Mouse (Mus musculus): ENCODE results near the gene Dkk3. TPM values are rescaled to one million over a fixed set of nuclear protein-coding genes. Genes with fewer than 3 reads are reported as not detected.
A peak's percentile ranks its signal among the peaks of the same experiment; 100 is the strongest.

Gene Dkk3
- 10 to 100 TPM; 19.0 to 20.1 TPM for total RNA-seq (2021)
- long read RNA-seq, experiment 1, transcript Dkk3-201 (8 exons, 3,359 nt), result major isoform, 7 of 32 reads
- long read RNA-seq, experiment 1, partial matches to known transcripts, result 16 of 32 reads
- long read RNA-seq, experiment 1, other reads (novel, unspliced or antisense), result 9 of 32 reads
- long read RNA-seq, experiment 2, transcript Dkk3-201 (8 exons, 3,359 nt), result major isoform, 8 of 43 reads
- long read RNA-seq, experiment 2, partial matches to known transcripts, result 20 of 43 reads
- long read RNA-seq, experiment 2, other reads (novel, unspliced or antisense), result 15 of 43 reads

DNA sequence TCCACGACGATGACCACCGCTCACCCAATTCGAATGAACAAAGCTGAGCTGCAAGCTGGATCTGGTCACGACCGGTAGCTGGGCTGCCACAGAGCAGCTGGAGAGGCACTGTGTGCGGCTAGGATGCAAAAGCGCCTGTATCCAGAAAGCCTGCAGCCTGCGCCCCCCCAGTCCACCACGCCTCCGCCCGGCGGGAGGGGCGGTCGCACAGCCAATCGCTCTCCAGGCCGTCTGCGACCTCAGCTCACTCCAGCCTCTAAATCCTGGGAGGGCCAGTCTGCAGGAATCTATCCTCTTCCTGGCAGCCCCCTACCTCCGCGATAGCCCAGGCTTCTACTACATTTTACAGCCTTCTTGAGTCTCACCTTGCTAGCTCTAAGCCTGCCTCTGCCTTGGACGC lies at the start of gene Dkk3:
Dkk3 (minus strand) TSS at position 116 of the 400 bp plus-strand sequence.
- DNase-seq (ENCODE audit: low spot score in 2 of 2), result no peak

DNA sequence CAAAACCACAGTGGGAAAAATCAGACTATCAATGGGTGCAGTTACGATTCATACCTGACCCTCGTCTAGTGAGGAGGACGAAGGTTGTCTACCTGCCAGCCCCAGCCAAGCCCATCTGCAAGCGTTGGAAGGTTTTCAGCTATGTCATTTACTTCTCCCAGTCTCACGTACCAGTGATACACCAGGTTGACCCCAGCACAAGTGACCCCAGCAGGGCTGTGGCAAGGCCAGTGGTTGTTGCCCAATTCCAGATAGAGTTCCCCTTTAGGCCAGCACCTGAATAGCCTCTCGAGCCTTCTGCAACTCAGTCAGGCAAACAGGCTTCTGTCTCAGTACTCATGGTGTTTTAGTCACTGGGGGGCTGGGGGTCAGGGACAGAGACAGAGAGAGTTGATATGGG lies 48.9 kb upstream of the Dkk3 start:
- DNase-seq (ENCODE audit: low spot score in 2 of 2), result no peak

DNA sequence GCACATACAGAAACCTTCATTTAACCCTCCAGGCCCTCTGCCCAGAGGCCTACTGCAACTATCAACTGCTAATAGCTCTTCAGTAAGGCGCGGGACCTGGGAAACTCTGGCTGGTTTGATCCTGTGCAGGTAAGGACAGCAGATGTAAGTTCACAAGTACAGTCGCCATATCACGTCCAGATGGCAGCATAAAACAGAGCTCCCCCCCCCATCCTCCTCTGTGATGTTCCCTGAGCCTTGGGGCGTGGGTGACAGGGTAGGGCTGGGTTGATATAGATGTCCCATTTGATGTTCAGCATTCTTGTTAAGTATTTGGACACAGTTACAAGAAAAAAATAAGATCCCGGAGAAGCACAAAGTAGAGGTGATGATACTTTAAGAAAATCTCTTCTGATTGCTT lies 46.7 kb upstream of the Dkk3 start:
- no peak for DNase-seq (ENCODE audit: low spot score in 2 of 2)

DNA sequence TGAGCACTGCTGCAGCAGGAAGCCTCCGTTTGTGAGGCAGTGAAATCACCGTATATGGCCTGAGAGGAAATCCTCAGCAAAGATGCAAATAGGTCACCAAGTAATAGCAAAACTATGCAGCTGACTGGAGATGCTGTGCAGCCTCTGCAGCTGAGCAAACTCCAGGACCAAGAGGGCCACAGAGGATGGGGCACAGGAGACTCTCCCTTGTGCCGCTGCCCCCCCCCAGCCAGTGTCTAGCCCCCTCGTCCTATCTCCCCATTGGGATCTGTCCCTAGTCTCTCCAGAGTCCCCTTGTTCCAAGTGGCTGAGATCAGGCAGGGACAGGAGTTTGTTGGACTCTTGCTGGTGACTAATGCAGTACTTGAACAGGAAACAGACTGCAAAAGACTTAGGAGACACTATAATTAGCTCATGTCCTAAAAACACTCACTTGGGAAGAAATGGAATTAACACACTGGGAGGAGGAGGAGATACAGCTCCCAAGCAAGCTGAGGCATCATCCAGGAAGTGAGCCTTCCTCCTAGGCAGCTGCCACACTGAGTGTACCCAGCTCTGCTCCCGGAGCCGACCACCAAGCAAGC lies 45.6 kb upstream of the Dkk3 start:
- DNase-seq (ENCODE audit: low spot score in 2 of 2), result no peak

DNA sequence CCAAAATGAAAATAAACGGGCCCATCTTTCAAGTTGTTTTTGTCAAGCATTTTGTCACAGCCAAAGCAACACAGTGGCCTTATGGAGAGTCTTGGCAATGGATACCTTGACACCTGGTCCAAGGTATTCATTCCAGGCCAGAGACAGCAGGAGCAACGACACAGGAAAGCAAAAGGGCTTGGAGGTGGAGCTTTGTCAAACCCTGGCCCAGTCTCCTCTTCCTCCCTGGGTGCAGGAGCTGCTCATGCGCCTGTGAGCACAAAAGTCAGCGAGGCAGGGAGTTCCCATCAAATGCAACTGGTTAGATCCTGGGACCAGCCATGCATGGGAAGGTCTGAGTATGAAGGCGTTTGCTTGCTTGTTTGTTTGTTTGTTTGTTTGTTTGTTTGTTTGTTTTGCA lies 45.1 kb upstream of the Dkk3 start:
- no peak for DNase-seq (ENCODE audit: low spot score in 2 of 2)

DNA sequence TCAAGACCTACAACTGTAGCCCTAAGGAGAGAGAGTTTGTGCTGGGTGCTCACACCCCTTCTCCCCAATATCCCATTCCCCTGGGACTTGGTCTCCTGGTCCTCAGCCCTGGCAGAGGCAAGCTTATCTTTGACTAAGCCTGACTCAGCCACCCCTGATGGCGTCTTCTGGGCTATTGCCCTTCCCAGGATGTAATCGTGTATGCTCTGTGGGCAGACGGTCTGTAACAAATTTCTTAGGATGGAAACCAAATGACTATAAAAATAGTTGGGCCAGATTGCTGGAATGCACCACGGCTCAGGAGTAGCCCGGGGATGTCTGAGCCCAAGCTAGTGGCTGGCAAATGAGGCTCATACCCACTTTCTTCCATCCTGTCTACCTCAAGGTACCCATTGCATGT lies 44.0 kb upstream of the Dkk3 start:
- no peak for DNase-seq (ENCODE audit: low spot score in 2 of 2)

DNA sequence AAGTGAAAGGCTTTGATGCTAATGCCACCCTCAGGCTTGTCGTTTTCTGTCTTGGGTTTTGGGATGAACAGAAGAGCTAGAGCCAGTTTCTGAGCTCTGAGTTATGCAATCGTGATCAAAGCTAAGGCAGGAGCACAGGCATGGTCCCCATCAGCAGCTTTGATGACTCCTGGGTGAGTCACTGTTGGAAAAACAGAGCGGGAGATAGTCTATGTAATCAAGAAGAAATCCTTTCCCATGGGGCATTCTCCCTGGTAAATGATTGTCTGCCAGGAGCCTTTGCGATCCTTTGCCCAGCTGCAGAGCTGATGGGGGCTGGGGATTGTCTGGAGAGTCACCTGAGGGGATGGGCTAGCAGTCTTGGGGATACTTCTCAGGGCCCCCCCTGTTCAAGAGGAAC lies 43.3 kb upstream of the Dkk3 start:
- DNase-seq (ENCODE audit: low spot score in 2 of 2), result no peak

DNA sequence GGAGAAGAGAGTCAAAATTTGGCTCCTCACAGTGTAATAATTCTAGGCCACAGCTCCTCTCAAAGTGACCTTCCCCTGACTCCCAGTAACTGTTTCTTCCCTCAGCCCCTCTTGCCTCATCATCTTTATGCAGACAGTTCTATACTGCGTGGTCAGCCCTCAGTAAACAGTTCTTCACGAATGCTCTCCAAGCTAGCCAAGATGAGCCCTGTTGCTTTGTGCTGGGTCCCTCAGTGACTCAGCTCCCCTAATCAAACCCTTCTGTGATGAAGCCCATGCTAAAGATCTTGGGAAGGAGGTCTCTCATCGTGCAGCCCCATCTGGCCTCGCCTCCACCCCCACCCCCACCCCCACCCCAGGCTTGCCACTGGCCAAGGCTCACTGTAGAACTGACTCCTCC lies 41.9 kb upstream of the Dkk3 start:
- DNase-seq (ENCODE audit: low spot score in 2 of 2), result no peak

DNA sequence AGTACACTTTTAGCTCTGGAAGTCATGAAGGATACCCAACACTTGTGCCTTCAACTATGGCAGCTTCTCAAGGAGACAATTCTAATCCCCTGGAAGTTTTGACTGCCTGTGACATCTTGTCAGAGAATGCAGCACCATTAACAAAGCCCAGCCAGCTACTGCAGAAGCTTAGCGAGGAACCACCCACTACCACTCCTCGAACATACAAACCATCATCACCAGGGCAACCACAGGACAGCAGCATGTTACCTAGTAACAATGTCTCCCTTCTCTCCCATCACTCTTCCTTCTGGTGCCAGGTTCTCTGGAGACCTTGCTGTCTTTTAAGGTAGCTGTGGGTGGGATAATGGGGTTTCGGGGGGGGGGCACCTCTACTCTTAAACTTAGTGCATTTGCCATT lies 40.5 kb upstream of the Dkk3 start:
- no peak for DNase-seq (ENCODE audit: low spot score in 2 of 2)

DNA sequence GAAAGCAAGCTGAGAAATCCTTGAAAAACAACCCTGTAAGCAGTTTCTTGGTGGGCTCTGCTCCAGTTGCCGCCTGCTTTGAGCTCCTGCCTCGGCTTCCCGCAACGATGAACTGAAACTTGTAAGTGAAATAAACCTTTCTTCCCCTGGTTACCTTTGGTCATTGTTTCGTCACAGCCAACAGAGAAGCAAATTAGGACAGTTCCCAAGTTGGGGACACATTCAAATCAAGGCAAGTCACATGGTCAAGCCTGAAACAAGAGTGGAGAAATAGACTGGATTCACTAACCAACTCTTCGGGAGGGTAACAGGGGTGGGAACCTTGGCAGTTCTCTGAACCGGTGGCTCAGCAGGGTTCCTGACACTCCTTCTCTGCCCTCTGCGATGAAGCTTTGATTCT lies 38.6 kb upstream of the Dkk3 start:
- no peak for DNase-seq (ENCODE audit: low spot score in 2 of 2)

DNA sequence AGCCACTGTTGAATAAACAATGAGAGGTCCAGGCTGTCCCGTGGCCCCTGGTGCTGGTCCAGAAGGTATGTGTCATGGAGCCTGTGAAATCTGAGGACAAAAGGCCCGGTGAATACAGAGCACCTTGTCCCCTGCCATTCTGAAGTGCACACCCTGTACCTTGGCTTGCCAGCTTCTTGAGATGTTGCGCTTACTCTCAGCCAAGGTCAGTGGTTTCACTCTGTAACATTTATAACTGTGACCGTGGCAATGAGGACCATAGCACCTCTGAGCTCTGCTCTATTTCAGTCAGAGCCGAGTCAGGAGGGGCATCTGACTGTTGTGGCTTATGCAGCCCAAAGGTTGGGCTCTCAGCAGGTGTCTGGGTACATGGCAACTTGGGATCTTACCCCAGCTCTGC lies 35.4 kb upstream of the Dkk3 start:
- DNase-seq (ENCODE audit: low spot score in 2 of 2), result no peak

DNA sequence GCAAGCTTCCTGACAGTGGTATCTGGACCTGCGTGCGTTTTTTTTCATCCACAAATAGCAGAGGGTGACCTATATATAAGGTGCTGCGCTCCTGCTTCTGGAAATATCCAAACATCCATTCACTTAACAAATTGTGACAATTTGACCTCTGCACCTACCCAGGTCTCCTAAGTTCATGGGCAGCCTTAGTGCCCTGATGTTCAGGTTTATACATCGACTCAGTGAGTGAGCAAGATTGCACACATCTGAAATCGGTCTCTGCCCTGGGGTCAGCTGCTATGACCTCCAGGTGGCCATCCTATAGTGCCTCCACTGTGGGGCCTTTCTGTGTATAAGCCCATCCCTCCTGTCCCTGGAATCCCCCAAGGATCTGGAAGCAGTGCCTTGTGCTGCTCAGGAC lies 33.9 kb upstream of the Dkk3 start:
- no peak for DNase-seq (ENCODE audit: low spot score in 2 of 2)

DNA sequence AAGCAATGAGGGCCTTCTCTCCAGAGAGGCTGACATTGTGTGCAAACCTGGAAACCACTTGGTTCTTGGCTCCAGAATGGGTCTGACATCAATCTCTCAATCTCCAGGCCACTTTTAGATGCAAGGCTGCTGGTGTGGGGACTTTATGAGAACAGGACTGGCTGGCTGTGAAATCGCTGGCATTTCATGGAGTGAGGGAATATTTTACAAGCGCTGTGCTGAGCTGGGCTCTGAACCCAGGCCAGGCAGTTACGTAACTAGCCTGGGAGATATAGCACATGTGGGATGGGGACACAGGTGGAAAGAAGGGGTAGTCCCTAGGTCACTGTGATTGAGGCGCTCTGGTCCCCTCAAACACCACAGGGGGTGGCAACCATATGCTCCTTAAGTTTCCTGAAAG lies 33.4 kb upstream of the Dkk3 start:
- DNase-seq (ENCODE audit: low spot score in 2 of 2), result no peak

DNA sequence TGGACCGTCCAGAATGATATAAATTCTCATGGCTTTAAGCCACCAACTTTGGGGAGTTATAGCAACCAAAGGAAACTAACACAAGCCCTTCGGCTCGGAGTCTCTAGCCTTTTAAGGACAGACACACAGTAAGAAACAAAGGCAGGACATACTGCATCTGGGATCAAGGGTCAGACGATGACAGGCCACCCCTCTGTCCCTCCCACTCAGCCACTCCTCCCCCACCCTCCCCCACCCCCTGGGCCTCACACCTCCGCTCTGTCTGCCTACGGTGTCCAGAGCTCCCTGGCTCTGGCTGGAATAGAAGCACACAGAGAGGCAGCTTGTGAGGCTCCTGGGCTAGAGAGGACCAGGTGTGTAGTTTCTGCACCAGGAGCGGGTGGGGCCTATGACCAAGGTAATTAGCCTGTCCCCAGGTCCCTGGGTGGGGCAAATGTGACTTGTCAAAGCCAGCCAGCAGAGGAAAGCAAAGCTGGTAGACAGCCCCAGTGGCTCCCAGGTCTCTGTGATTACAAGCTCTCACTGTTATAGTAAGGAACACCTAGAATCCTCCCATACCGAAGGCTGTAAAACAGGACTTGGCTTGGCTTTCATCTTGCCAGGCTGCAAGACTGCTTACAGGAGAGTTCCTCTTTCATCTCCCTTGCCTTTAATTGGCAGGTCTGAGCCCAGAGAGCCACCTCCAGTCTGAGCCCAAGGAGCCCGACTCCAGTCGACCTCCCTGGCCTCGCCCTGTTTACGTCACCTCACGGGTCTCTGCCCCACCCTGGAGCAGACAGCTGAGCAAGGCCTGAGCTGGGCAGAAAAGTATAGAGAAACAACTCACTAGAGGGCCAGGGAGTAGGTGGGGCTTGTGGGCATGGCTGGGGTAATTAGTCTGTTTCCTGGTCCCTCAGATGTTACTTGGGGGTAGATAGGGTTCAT lies 28.9 kb upstream of the Dkk3 start:
- DNase-seq (ENCODE audit: low spot score in 2 of 2), result no peak

DNA sequence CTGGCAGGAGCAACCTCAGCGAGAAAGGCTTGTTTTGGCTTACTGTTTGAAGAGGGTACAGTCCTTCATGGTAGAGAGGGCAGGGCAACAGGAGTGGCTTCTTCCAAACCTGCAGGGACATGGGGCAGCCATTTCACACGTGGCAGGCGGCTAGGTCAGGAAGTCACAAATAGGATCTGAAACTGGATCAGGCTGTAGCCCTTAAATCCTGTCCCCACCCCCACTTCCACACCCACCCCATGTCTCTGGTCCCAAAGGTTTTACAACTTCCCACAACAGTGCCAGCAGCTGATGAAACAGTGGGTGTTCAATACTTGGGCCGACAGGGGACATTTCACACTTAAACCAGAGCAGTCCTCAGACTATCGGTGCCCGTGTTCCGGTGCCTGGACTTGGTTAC lies 28.0 kb upstream of the Dkk3 start:
- no peak for DNase-seq (ENCODE audit: low spot score in 2 of 2)

DNA sequence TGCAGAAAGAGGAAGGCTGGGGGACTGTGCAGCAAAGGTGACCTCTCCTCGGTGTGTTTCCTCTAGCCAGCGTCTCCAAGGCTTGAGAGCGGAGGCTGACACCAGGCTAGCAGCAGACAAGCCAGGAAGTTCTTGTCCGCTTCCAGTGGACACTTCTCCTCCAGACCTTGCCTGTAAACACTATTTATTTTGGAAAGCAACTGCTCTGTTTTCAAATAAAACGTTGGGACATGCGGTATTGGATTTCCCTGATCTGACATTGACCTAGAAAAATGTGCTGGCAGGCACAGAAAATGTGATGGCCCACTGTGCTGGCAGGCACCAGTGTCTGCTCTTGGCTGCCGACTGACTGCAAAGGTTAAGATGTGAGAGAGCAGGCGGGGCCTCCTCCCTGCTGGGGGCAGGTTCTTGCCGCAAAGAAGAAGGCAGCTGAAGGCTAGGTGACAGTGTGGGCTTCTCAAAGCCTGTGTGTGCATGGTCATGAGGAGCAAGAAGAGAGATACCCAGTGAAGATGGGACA lies 26.4 kb upstream of the Dkk3 start:
- DNase-seq (ENCODE audit: low spot score in 2 of 2), result no peak

DNA sequence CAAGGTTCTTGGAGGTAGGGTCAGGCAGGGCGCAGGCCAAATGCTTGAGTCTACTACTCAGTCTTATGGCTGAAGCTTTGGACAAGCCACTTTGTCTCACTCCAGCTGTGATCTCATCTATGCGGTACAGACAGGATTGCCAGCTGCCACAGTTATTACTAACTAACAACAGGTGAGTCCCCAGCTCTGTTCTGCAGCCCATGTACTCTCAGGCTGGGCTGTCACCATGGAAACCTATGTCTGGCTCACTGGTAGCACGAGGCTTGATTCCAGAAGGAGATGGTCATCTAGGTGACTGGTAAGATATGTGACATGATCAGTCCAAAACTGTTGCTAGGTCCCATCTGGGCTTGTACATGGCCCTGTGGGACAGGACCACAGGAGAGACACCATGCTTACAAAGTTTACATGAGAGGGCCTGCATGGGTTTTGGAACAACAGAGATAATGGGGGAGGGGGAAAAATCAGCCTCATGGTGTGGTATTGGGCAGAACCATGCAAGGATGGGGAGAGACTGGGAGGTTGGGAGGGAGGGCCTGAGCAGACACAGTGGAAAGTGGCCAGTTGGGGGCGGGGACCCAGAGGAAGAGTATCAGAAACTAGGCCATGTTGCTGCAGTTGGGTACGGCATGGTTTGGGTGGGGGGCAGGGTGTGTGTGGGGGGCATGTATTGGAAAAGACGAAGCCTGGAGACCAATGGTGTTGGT lies 25.8 kb upstream of the Dkk3 start:
- no peak for DNase-seq (ENCODE audit: low spot score in 2 of 2)

DNA sequence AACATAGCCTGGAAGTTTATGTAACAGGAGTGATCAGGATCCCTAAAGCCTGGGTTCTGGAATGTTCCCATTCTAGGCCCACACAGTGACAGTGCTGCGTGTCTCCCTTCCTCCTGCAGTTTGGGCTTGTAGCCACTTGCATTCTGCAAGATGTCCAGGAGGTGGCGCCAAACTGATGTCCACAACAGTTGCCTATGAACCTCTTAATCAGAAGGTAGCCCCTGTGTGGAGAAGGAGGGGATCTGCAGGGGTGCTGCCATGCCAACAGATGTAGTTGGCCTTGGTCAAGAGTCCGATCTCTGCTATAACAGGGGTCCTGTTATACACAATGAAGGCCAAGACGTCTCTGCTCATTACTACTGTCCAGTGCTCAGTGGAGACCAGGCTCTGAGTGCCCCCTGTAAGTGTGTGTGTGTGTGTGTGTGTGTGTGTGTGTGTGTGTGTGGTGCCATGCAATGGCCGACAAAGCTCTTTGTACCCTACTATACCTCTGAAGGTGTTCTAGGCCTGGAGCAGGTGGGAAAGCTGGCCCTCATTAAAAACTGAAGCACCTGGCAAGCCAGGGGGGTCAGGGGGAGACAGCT lies 24.5 kb upstream of the Dkk3 start:
- peak; percentile 90 for DNase-seq (ENCODE audit: low spot score in 2 of 2)

DNA sequence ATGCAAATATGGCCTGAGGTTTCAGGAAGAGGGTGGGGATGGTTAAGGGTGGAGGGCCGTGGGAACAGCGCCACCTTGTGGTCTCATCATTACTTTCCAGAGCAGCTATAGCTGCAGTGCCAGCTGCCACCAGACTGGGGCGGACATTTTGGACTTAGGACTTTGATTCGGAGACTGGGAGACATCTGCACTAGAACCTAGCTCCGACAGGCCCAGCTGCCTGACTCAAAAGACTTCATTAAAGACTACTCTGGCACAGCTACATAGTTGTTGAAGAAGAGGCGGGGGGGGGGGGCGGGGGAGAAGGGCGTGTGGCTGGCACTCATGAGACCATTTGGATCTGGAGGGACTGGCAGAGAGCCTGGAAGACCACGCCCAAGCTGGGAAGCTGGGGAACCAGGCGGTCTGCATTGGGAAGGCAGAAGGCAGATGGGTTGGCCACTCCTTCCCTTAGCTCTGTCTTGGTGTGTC lies 21.4 kb upstream of the Dkk3 start:
- peak; percentile 79 to 82 for DNase-seq (ENCODE audit: low spot score in 2 of 2)

DNA sequence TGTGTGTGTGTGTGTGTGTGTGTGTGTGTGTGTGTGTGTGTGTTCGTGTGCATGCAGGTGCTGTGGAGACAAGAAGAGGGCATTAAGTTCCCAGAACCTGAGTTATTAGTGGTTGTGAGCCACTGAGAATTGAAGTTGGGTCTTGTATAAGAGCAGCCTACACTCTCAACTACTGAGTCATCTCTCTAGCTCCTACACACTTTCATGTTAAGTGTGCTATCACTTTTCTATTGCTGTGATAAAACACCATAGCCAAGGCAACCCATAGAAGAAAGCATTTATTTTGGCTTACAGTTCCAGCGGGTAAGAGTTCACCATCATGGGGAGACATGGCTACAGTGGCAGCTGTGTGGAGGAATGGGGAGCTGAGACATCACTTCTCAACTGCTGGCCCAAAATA lies 17.8 kb upstream of the Dkk3 start:
- DNase-seq (ENCODE audit: low spot score in 2 of 2), result no peak

DNA sequence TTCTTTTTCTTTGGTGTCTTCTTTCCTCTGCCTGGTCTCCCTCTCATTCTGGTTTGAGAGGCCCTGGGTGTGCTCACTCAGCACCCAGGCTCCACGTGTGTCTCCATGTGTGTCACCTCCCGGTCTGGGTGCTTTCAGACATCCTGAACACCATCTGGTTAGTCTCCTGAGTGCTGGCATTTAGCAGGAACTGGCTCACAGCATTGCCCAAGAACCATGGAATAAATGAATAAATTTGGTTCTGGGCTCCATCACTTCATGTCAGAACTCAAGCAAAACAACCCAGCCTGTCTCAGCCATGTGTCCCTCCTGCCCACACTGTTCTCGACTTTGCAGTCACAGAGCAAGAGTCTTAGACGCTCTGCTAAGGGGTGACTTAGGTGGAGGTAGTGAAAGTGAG lies 13.8 kb upstream of the Dkk3 start:
- DNase-seq (ENCODE audit: low spot score in 2 of 2), result no peak
